Comparison of ENCODE assay signal across 8 mouse cellular contexts in genomic region chr8:125669700-125670195, GRCm38 (mm10). TPM values are rescaled to one million over a fixed set of nuclear protein-coding genes. Genes with fewer than 3 reads are reported as not detected.
A peak's percentile ranks its signal among the peaks of the same experiment; 100 is the strongest.
DNase-seq lines count a peak whose midpoint lies in the region; ATAC-seq and TF ChIP-seq lines count a peak whose summit lies in the region.

Map10 (plus strand) TSS chr8:125669818.

- under 1% methylated on average over 55 of the region's 62 CpGs for WGBS in cerebellum, adult 2 months
- 2% methylated on average over 62 of the region's 62 CpGs for WGBS in hindbrain, embryonic 10.5 days
- 2% methylated on average over 62 of the region's 62 CpGs for WGBS in lung, adult 2 months

- H3K36me3 ChIP-seq in ES-Bruce4 (ENCODE audit: control insufficient read depth, insufficient read depth, low read length, poor library complexity, severe bottlenecking), result no peaks in the 10 kb centered on the region
- peaks cover 22% of the 10 kb centered on the region for H3K36me3 ChIP-seq in hindbrain, embryonic 10.5 days

- DNase-seq in cerebellum, adult 2 months, result peak; percentile 89 to 90
- peak; percentile 68 to 91 for DNase-seq in frontal cortex, adult 2 months (ENCODE audit: extremely low spot score in 1 of 2, low spot score in 1 of 2)
- peak; percentile 87 for DNase-seq in hindbrain, embryonic 10.5 days (ENCODE audit: low spot score)
- peak; percentile 87 to 92 for DNase-seq in layer of hippocampus, adult 8-10 months (ENCODE audit: low spot score in 2 of 2)
- DNase-seq in lung, adult 2 months, result peak; percentile 85
- DNase-seq in testis, postnatal 10 days (ENCODE audit: low spot score), result peak; percentile 95

- TF ChIP-seq POLR2A in ES-Bruce4 (IDR thresholded peaks at IDR 0.05; ENCODE audit: insufficient read depth, low read length), result no peak
- TF ChIP-seq POLR2A in cerebellum, adult 2 months (IDR thresholded peaks at IDR 0.05; ENCODE audit: borderline replicate concordance, insufficient read depth, low read length), result peak; percentile 50; the same call in 1 of the 2 replicates
- peak; percentile 53; the same call in 1 of the 2 replicates for TF ChIP-seq POLR2A in lung, adult 2 months (IDR thresholded peaks at IDR 0.05; ENCODE audit: borderline replicate concordance, extremely low read depth, low read depth, low read length)

- no peak for TF ChIP-seq CTCF in ES-Bruce4 (IDR thresholded peaks at IDR 0.05; ENCODE audit: low read depth, low read length)
- no peak for TF ChIP-seq CTCF in cerebellum, adult 2 months (IDR thresholded peaks at IDR 0.05; ENCODE audit: borderline replicate concordance, insufficient read depth, low read depth, low read length)
- no peak for TF ChIP-seq CTCF in lung, adult 2 months (IDR thresholded peaks at IDR 0.05; ENCODE audit: insufficient read depth, low read length)

- peak within 1 kb of the TSS; percentile 71 for H3K9ac ChIP-seq in ES-Bruce4 (ENCODE audit: low read depth, poor library complexity, severe bottlenecking)

- H3K4me3 ChIP-seq in ES-Bruce4 (ENCODE audit: low read depth, low read length), result peak within 1 kb of the TSS; percentile 67
- peak within 1 kb of the TSS; percentile 49 for H3K4me3 ChIP-seq in cerebellum, adult 2 months (replicated peaks; ENCODE audit: insufficient read depth, low read depth, low read length)
- H3K4me3 ChIP-seq in hindbrain, embryonic 10.5 days, result peak within 1 kb of the TSS; percentile 66
- peak within 1 kb of the TSS; percentile 55 for H3K4me3 ChIP-seq in lung, adult 2 months (replicated peaks; ENCODE audit: extremely low read depth, low read depth, low read length)

- peaks cover 2% of the 10 kb centered on the region for H3K4me1 ChIP-seq in ES-Bruce4 (ENCODE audit: control insufficient read depth, insufficient read depth, low read length)
- peaks cover 16% of the 10 kb centered on the region for H3K4me1 ChIP-seq in cerebellum, adult 2 months (ENCODE audit: control insufficient read depth, insufficient read depth, low read length)
- peaks cover 31% of the 10 kb centered on the region for H3K4me1 ChIP-seq in hindbrain, embryonic 10.5 days (replicated peaks)
- 0 out of 2 replicates have a peak, but pooled peaks cover 5% of the 10 kb centered on the region for H3K4me1 ChIP-seq in lung, adult 2 months (ENCODE audit: control insufficient read depth, insufficient read depth, low read length)

- TF ChIP-seq EP300 in ES-Bruce4 (IDR thresholded peaks at IDR 0.05; ENCODE audit: insufficient read depth, low read depth, low read length), result no peak

- 0 out of 2 replicates have a peak, but pooled peaks have one; percentile 37 for ATAC-seq in neutrophil, adult 5-6 weeks (ENCODE audit: extremely low read depth, insufficient number of reproducible peaks, low FRiP score, poor library complexity, severe bottlenecking)

- H3K27ac ChIP-seq in ES-Bruce4 (ENCODE audit: insufficient read depth, low read length), result no peak within 1 kb of the TSS
- no peak within 1 kb of the TSS for H3K27ac ChIP-seq in cerebellum, adult 2 months (ENCODE audit: insufficient read depth, low read length)
- peak within 1 kb of the TSS; percentile 93 for H3K27ac ChIP-seq in hindbrain, embryonic 10.5 days

- no peaks in the 10 kb centered on the region for H3K27me3 ChIP-seq in ES-Bruce4 (ENCODE audit: control insufficient read depth, insufficient read depth, low read length, poor library complexity, severe bottlenecking)
- no peaks in the 10 kb centered on the region for H3K27me3 ChIP-seq in cerebellum, adult 2 months (ENCODE audit: control insufficient read depth, insufficient read depth, low read length)
- peaks cover 14% of the 10 kb centered on the region for H3K27me3 ChIP-seq in hindbrain, embryonic 10.5 days (ENCODE audit: insufficient read depth, poor library complexity, severe bottlenecking)

- no peaks in the 10 kb centered on the region for H3K9me3 ChIP-seq in ES-Bruce4 (replicated peaks; ENCODE audit: control insufficient read depth, insufficient read depth, low read length, poor library complexity, severe bottlenecking)
- H3K9me3 ChIP-seq in hindbrain, embryonic 10.5 days, result peaks cover 31% of the 10 kb centered on the region

RNA-seq across cellular contexts. Expression of gene Map10, which starts in this region (rescaled TPM):
- 3.3 and 5.0 TPM in 2 replicates for polyA plus RNA-seq in ES-Bruce4 (2011; ENCODE audit: insufficient read depth, insufficient read length, low read depth, missing spikeins)
- polyA plus RNA-seq in cerebellum, adult 2 months (2012; rRNA removed), result 2.6 and 3.0 TPM in 2 replicates
- polyA plus RNA-seq in frontal cortex, adult 2 months (2012; rRNA removed), result 2.1 and 2.3 TPM in 2 replicates
- 6.0 and 8.0 TPM in 2 replicates for polyA plus RNA-seq in hindbrain, embryonic 10.5 days (2016; fragmentation: Nextera tagmentation; extraction: Ambion mirVana)
- 1 to 10 TPM; 4.3 to 5.3 (median 4.9) TPM for total RNA-seq in layer of hippocampus, adult 8-10 months (2022)
- 2.0 and 2.6 TPM in 2 replicates for polyA plus RNA-seq in lung, adult 2 months (2012; rRNA removed)
- 2.6 and 2.9 TPM in 2 replicates for total RNA-seq in neutrophil, adult 5-6 weeks (2017)
